Mouse (Mus musculus): ENCODE results near the gene Galnt2. TPM values are rescaled to one million over a fixed set of nuclear protein-coding genes. Genes with fewer than 3 reads are reported as not detected.

The Galnt2 gene
- polyA plus RNA-seq, 1 experiment, result 22.2 TPM

- H3K4me3 ChIP-seq (ENCODE audit: control insufficient read depth, insufficient read depth, low read length), result no peak overlapping the region
- TF ChIP-seq CTCF (IDR thresholded peaks at IDR 0.05; ENCODE audit: borderline replicate concordance, control insufficient read depth, extremely low read depth, insufficient read depth, low read length, poor library complexity), result no peak
- TF ChIP-seq POLR2A (IDR thresholded peaks at IDR 0.05; ENCODE audit: control insufficient read depth, extremely low read depth, insufficient read depth, low read length, poor library complexity), result no peak
- no peak for DNase-seq
- H3K4me1 ChIP-seq (replicated peaks; ENCODE audit: control insufficient read depth, insufficient read depth, low read length), result peaks cover 68% of the 10 kb centered on the region
- no peaks in the 10 kb centered on the region for H3K27me3 ChIP-seq (ENCODE audit: control insufficient read depth, insufficient read depth, low read length)
- 47% methylated on average over 11 of the region's 11 CpGs for WGBS
- no peak overlapping the region for H3K27ac ChIP-seq (ENCODE audit: control insufficient read depth, insufficient read depth, low read length)
- no peaks in the 10 kb centered on the region for H3K36me3 ChIP-seq (ENCODE audit: control insufficient read depth, insufficient read depth, low read length)
Measured at GRCm38 (mm10) chr8:124270904-124271303, 39.7 kb downstream of the Galnt2 start.

- H3K27me3 ChIP-seq (ENCODE audit: control insufficient read depth, insufficient read depth, low read length), result no peaks in the 10 kb centered on the region
- no peak for DNase-seq
- no peaks in the 10 kb centered on the region for H3K36me3 ChIP-seq (ENCODE audit: control insufficient read depth, insufficient read depth, low read length)
- TF ChIP-seq CTCF (IDR thresholded peaks at IDR 0.05; ENCODE audit: borderline replicate concordance, control insufficient read depth, extremely low read depth, insufficient read depth, low read length, poor library complexity) (no peak), POLR2A (IDR thresholded peaks at IDR 0.05; ENCODE audit: control insufficient read depth, extremely low read depth, insufficient read depth, low read length, poor library complexity) (no peak)
- peak overlapping the region; percentile 26 for H3K27ac ChIP-seq (ENCODE audit: control insufficient read depth, insufficient read depth, low read length)
- H3K4me1 ChIP-seq (replicated peaks; ENCODE audit: control insufficient read depth, insufficient read depth, low read length), result peaks cover 72% of the 10 kb centered on the region
- H3K4me3 ChIP-seq (ENCODE audit: control insufficient read depth, insufficient read depth, low read length), result no peak overlapping the region
- 19% methylated on average over 12 of the region's 12 CpGs for WGBS
Measured at GRCm38 (mm10) chr8:124271518-124271917, 40.3 kb downstream of the Galnt2 start.

- TF ChIP-seq POLR2A (IDR thresholded peaks at IDR 0.05; ENCODE audit: control insufficient read depth, extremely low read depth, insufficient read depth, low read length, poor library complexity), result no peak
- no peak for TF ChIP-seq CTCF (IDR thresholded peaks at IDR 0.05; ENCODE audit: borderline replicate concordance, control insufficient read depth, extremely low read depth, insufficient read depth, low read length, poor library complexity)
- WGBS, result 50% methylated on average over 3 of the region's 3 CpGs
- Histone ChIP-seq H3K27ac (ENCODE audit: control insufficient read depth, insufficient read depth, low read length) (peak overlapping the region; percentile 98), H3K4me3 (ENCODE audit: control insufficient read depth, insufficient read depth, low read length) (no peak overlapping the region), H3K4me1 (replicated peaks; ENCODE audit: control insufficient read depth, insufficient read depth, low read length) (peaks cover 76% of the 10 kb centered on the region), H3K36me3 (ENCODE audit: control insufficient read depth, insufficient read depth, low read length) (no peaks in the 10 kb centered on the region), H3K27me3 (ENCODE audit: control insufficient read depth, insufficient read depth, low read length) (no peaks in the 10 kb centered on the region)
- no peak for DNase-seq
Measured at GRCm38 (mm10) chr8:124272792-124273191, 41.6 kb downstream of the Galnt2 start.

- DNase-seq, result peak; percentile 79
- Histone ChIP-seq H3K27me3 (ENCODE audit: control insufficient read depth, insufficient read depth, low read length) (no peaks in the 10 kb centered on the region), H3K27ac (ENCODE audit: control insufficient read depth, insufficient read depth, low read length) (peak overlapping the region; percentile 98), H3K4me1 (replicated peaks; ENCODE audit: control insufficient read depth, insufficient read depth, low read length) (peaks cover 82% of the 10 kb centered on the region), H3K36me3 (ENCODE audit: control insufficient read depth, insufficient read depth, low read length) (no peaks in the 10 kb centered on the region), H3K4me3 (ENCODE audit: control insufficient read depth, insufficient read depth, low read length) (peak overlapping the region; percentile 30)
- WGBS, result 7% methylated on average over 8 of the region's 8 CpGs
- TF ChIP-seq CTCF (IDR thresholded peaks at IDR 0.05; ENCODE audit: borderline replicate concordance, control insufficient read depth, extremely low read depth, insufficient read depth, low read length, poor library complexity) (peak; percentile 35; the same call in 1 of the 2 replicates), POLR2A (IDR thresholded peaks at IDR 0.05; ENCODE audit: control insufficient read depth, extremely low read depth, insufficient read depth, low read length, poor library complexity) (peak; percentile 44; the same call in 1 of the 2 replicates)
Measured at GRCm38 (mm10) chr8:124273606-124274218, 42.5 kb downstream of the Galnt2 start.

- H3K27ac ChIP-seq (ENCODE audit: control insufficient read depth, insufficient read depth, low read length), result peak overlapping the region; percentile 98
- H3K27me3 ChIP-seq (ENCODE audit: control insufficient read depth, insufficient read depth, low read length), result no peaks in the 10 kb centered on the region
- DNase-seq, result peak; percentile 64
- H3K36me3 ChIP-seq (ENCODE audit: control insufficient read depth, insufficient read depth, low read length), result no peaks in the 10 kb centered on the region
- H3K4me1 ChIP-seq (replicated peaks; ENCODE audit: control insufficient read depth, insufficient read depth, low read length), result peaks cover 81% of the 10 kb centered on the region
- WGBS, result 7% methylated on average over 10 of the region's 10 CpGs
- H3K4me3 ChIP-seq (ENCODE audit: control insufficient read depth, insufficient read depth, low read length), result 0 out of 2 replicates have a peak overlapping the region, but pooled peaks have one; percentile 5
- TF ChIP-seq CTCF (IDR thresholded peaks at IDR 0.05; ENCODE audit: borderline replicate concordance, control insufficient read depth, extremely low read depth, insufficient read depth, low read length, poor library complexity) (no peak), POLR2A (IDR thresholded peaks at IDR 0.05; ENCODE audit: control insufficient read depth, extremely low read depth, insufficient read depth, low read length, poor library complexity) (no peak)
Measured at GRCm38 (mm10) chr8:124274441-124275120, 43.4 kb downstream of the Galnt2 start.

- WGBS, result 45% methylated on average over 10 of the region's 10 CpGs
- H3K27ac ChIP-seq (ENCODE audit: control insufficient read depth, insufficient read depth, low read length), result peak overlapping the region; percentile 98
- peaks cover 84% of the 10 kb centered on the region for H3K4me1 ChIP-seq (replicated peaks; ENCODE audit: control insufficient read depth, insufficient read depth, low read length)
- H3K36me3 ChIP-seq (ENCODE audit: control insufficient read depth, insufficient read depth, low read length), result no peaks in the 10 kb centered on the region
- TF ChIP-seq POLR2A (IDR thresholded peaks at IDR 0.05; ENCODE audit: control insufficient read depth, extremely low read depth, insufficient read depth, low read length, poor library complexity), result no peak
- TF ChIP-seq CTCF (IDR thresholded peaks at IDR 0.05; ENCODE audit: borderline replicate concordance, control insufficient read depth, extremely low read depth, insufficient read depth, low read length, poor library complexity), result no peak
- H3K27me3 ChIP-seq (ENCODE audit: control insufficient read depth, insufficient read depth, low read length), result no peaks in the 10 kb centered on the region
- DNase-seq, result peak; percentile 28
- no peak overlapping the region for H3K4me3 ChIP-seq (ENCODE audit: control insufficient read depth, insufficient read depth, low read length)
Measured at GRCm38 (mm10) chr8:124275377-124276071, 44.3 kb downstream of the Galnt2 start.
